Mouse (Mus musculus) lung, postnatal 0 days (tissue): ENCODE data around the gene Ccdc107. TPM values are rescaled to one million over a fixed set of nuclear protein-coding genes. Genes with fewer than 3 reads are reported as not detected.
A peak's percentile ranks its signal among the peaks of the same experiment; 100 is the strongest.

Source experiments
- ATAC-seq: fragments of 200-750 bp; cut with Nextera tagmentation; 2 replicates; pipeline ENCODE4 v1.8.0; 2017; ENCODE audit warnings: moderate library complexity
- DNase-seq: peaks from one replicate; pipeline ENCODE4 v3.0.0-alpha.2; 2016; ENCODE audit warnings: low spot score
- H3K27ac ChIP-seq: fragments of 300-500 bp; sonication (generic); 2 replicates; pipeline ENCODE4 v1.5.1; 2014; ENCODE audit warnings: antibody characterized with exemption, mild to moderate bottlenecking, low read length, mixed read lengths
- H3K27me3 ChIP-seq: fragments of 300-500 bp; sonication (generic); replicated peaks from 2 replicates; pipeline ENCODE4 v1.6.1; 2014; ENCODE audit warnings: low read length, mixed read lengths; ENCODE audit not compliant: insufficient read depth
- H3K36me3 ChIP-seq: fragments of 300-500 bp; sonication (generic); 2 replicates; pipeline ENCODE4 v1.6.1; 2014; ENCODE audit warnings: low read length, mixed read lengths; ENCODE audit not compliant: insufficient read depth
- H3K4me1 ChIP-seq: fragments of 300-500 bp; sonication (generic); 2 replicates; pipeline ENCODE4 v1.6.1; 2014; ENCODE audit warnings: antibody characterized with exemption, low read depth, low read length, mixed read lengths; ENCODE audit not compliant: insufficient read depth
- H3K4me2 ChIP-seq: fragments of 300-500 bp; sonication (generic); replicated peaks from 2 replicates; pipeline ENCODE4 v1.6.1; 2014; ENCODE audit warnings: low read depth, mild to moderate bottlenecking, low read length, moderate library complexity, mixed read lengths
- H3K4me3 ChIP-seq: fragments of 300-500 bp; sonication (generic); 2 replicates; pipeline ENCODE4 v1.5.1; 2014; ENCODE audit warnings: low read depth, low read length
- H3K9ac ChIP-seq: fragments of 300-500 bp; sonication (generic); replicated peaks from 2 replicates; pipeline ENCODE4 v1.6.1; 2014; ENCODE audit warnings: low read depth, mild to moderate bottlenecking
- H3K9me3 ChIP-seq: fragments of 300-500 bp; sonication (generic); 2 replicates; pipeline ENCODE4 v1.6.1; 2016; ENCODE audit warnings: low read length, mixed read lengths
- CTCF ChIP-seq: IDR thresholded peaks from 2 replicates; pipeline ENCODE4 v1.5.1; 2016; ENCODE audit warnings: antibody characterized with exemption, mild to moderate bottlenecking
- EP300 ChIP-seq: IDR thresholded peaks from 2 replicates; pipeline ENCODE4 v1.6.1; 2016; ENCODE audit warnings: antibody characterized with exemption, mild to moderate bottlenecking, control low read depth
- WGBS: fragments of 180-500 bp; shearing (Covaris S2); extraction: QIAGEN DNeasy Blood & Tissue Kit; methylation state at CpG from one replicate; pipeline ENCODE4 v1.1.7; 2014; 5-methylcytosine and 5-hydroxymethylcytosine counted together
- polyA plus RNA-seq: library from polyadenylated mRNA; unstranded; fragments of >200 nt; fragmentation: Nextera tagmentation; extraction: Ambion mirVana; gene quantifications from 2 replicates; pipeline ENCODE4 v1.2.1, GENCODE M21; 2015

The Ccdc107 gene
- polyA plus RNA-seq, 1 experiment from 2014 or later = 81.0 TPM

GRCm38 (mm10) chr4:43454041-43454836 is 38.5 kb upstream of the Ccdc107 start, which contains the start of gene Cd72:
Cd72 (minus strand) TSS chr4:43454628.
- Histone ChIP-seq H3K9me3 (no peaks in the 10 kb centered on the region), H3K27me3 (0 out of 2 replicates have a peak, but pooled peaks cover 7% of the 10 kb centered on the region), H3K4me1 (peaks cover 4% of the 10 kb centered on the region; the same call in 1 of the 2 replicates), H3K9ac (no peak within 1 kb of the TSS), H3K4me2 (peak within 1 kb of the TSS; percentile 35), H3K4me3 (0 out of 2 replicates have a peak within 1 kb of the TSS, but pooled peaks have one; percentile 8), H3K27ac (no peak within 1 kb of the TSS), H3K36me3 (no peaks in the 10 kb centered on the region)
- WGBS = 25% methylated on average over 20 of the region's 20 CpGs
- TF ChIP-seq CTCF = peak; percentile 32; the same call in 1 of the 2 replicates
- no peak for TF ChIP-seq EP300
- peak; percentile 42 for DNase-seq
- no peak for ATAC-seq

- ATAC-seq = no peak
- DNase-seq = no peak
- H3K36me3 ChIP-seq = no peaks in the 10 kb centered on the region
- H3K27me3 ChIP-seq = 0 out of 2 replicates have a peak, but pooled peaks cover 7% of the 10 kb centered on the region
- peaks cover 4% of the 10 kb centered on the region; the same call in 1 of the 2 replicates for H3K4me1 ChIP-seq
- H3K9ac ChIP-seq = no peak overlapping the region
- no peaks in the 10 kb centered on the region for H3K9me3 ChIP-seq
- no peak overlapping the region for H3K27ac ChIP-seq
- WGBS = 41% methylated on average over 4 of the region's 4 CpGs
- no peak overlapping the region for H3K4me3 ChIP-seq
- no peak overlapping the region for H3K4me2 ChIP-seq
- TF ChIP-seq EP300 (no peak), CTCF (no peak)
These were observed 36.2 kb upstream of the Ccdc107 start for GRCm38 (mm10) chr4:43456470-43456869.

- Histone ChIP-seq H3K4me3 (no peak overlapping the region), H3K27me3 (0 out of 2 replicates have a peak, but pooled peaks cover 7% of the 10 kb centered on the region), H3K9me3 (no peaks in the 10 kb centered on the region), H3K4me1 (peaks cover 4% of the 10 kb centered on the region; the same call in 1 of the 2 replicates), H3K4me2 (no peak overlapping the region), H3K27ac (no peak overlapping the region), H3K36me3 (no peaks in the 10 kb centered on the region), H3K9ac (no peak overlapping the region)
- WGBS = 14% methylated on average over 8 of the region's 8 CpGs
- ATAC-seq = no peak
- DNase-seq = no peak
- TF ChIP-seq EP300 (no peak), CTCF (no peak)
These were observed 35.6 kb upstream of the Ccdc107 start for GRCm38 (mm10) chr4:43457124-43457523.

- TF ChIP-seq CTCF (no peak), EP300 (no peak)
- H3K4me2 ChIP-seq = no peak overlapping the region
- no peaks in the 10 kb centered on the region for H3K4me1 ChIP-seq
- no peaks in the 10 kb centered on the region for H3K36me3 ChIP-seq
- 79% methylated on average over 5 of the region's 5 CpGs for WGBS
- H3K27me3 ChIP-seq = no peaks in the 10 kb centered on the region
- ATAC-seq (no peak), DNase-seq (no peak)
- H3K4me3 ChIP-seq = no peak overlapping the region
- no peak overlapping the region for H3K27ac ChIP-seq
- H3K9me3 ChIP-seq = no peaks in the 10 kb centered on the region
- H3K9ac ChIP-seq = no peak overlapping the region
These were observed 29.6 kb upstream of the Ccdc107 start for GRCm38 (mm10) chr4:43463102-43463501.

- Histone ChIP-seq H3K9me3 (no peaks in the 10 kb centered on the region), H3K4me1 (no peaks in the 10 kb centered on the region), H3K27me3 (no peaks in the 10 kb centered on the region), H3K36me3 (no peaks in the 10 kb centered on the region), H3K9ac (no peak overlapping the region), H3K27ac (no peak overlapping the region), H3K4me2 (no peak overlapping the region), H3K4me3 (no peak overlapping the region)
- TF ChIP-seq EP300 (no peak), CTCF (no peak)
- WGBS = 70% methylated on average over 6 of the region's 6 CpGs
- ATAC-seq (no peak), DNase-seq (no peak)
These were observed 26.8 kb upstream of the Ccdc107 start for GRCm38 (mm10) chr4:43465935-43466334.

GRCm38 (mm10) chr4:43466872-43467271 is 25.8 kb upstream of the Ccdc107 start:
- DNase-seq = no peak
- Histone ChIP-seq H3K9me3 (no peaks in the 10 kb centered on the region), H3K4me1 (no peaks in the 10 kb centered on the region), H3K4me3 (no peak overlapping the region), H3K36me3 (no peaks in the 10 kb centered on the region), H3K9ac (no peak overlapping the region), H3K27me3 (no peaks in the 10 kb centered on the region), H3K4me2 (no peak overlapping the region), H3K27ac (no peak overlapping the region)
- ATAC-seq = no peak
- 85% methylated on average over 7 of the region's 7 CpGs for WGBS
- TF ChIP-seq EP300 = no peak
- no peak for TF ChIP-seq CTCF
